ENCODE assay signal across 8 mouse cellular contexts in the genomic region with DNA sequence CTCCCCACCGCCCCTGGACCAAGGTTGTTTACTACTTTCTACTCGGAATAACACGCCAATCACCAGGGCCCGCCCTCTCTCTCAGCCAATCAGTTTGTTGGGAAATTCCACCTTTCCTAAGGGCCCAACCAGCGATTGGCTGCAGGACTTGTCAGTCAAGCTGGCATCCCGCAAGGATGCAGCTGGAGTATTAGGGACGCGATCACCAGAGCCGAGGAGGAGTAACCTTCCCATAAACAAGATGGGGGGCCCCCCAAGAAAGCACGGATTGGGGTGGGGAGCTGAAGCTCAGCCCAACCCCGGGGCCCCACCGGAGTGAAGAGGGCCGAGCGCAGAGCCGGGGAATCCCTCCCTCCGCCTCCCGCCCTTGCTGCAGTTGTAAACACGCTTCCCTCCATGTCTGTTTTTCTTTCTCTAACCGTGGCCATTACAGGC.
DNase-seq lines count a peak whose midpoint lies in the region; ATAC-seq and TF ChIP-seq lines count a peak whose summit lies in the region.

No protein-coding gene starts in this region.

- in situ Hi-C loops in CH12.LX (cut with MboI; ENCODE audit: low pct_ligation_motif_present, low pct_unique_long_range_greater_than_20kb, low sequenced_read_pairs), result loop anchor here (25.0 kb wide), 1 partner anchor 442 kb away; no protein-coding TSS in a partner anchor

- TF ChIP-seq RAD21 in CH12.LX (IDR thresholded peaks at IDR 0.05; ENCODE audit: low read depth, low read length), result no peak

- no peak for TF ChIP-seq POLR2A in CH12.LX (IDR thresholded peaks at IDR 0.05; ENCODE audit: low read depth, low read length)

- peak; percentile 96 for DNase-seq in CH12.LX (ENCODE audit: extremely low read depth)
- peak; percentile 99 for DNase-seq in c-Kit-positive CD71-positive TER-119-negative erythroid progenitor cells, embryonic 14.5 days (ENCODE audit: low read depth)
- DNase-seq in heart, postnatal 10 days, result peak; percentile 99
- DNase-seq in large intestine, adult 2 months (ENCODE audit: low read depth, low spot score), result peak; percentile 99
- DNase-seq in liver, postnatal 0 days, result peak; percentile 95
- DNase-seq in testis, postnatal 10 days (ENCODE audit: low spot score), result peak; percentile 98

- dilution Hi-C loops in CH12.LX (cut with MboI; ENCODE audit: extremely low pct_ligation_motif_present, extremely low pct_unique_long_range_greater_than_20kb, low sequenced_read_pairs), result no loop called here

- no peak for TF ChIP-seq EP300 in CH12.LX (IDR thresholded peaks at IDR 0.05; ENCODE audit: low read length)
- TF ChIP-seq EP300 in liver, postnatal 0 days (IDR thresholded peaks at IDR 0.05; ENCODE audit: low read depth), result no peak

- ATAC-seq in forebrain, embryonic 12.5 days (ENCODE audit: low FRiP score), result peak; percentile 95
- ATAC-seq in liver, postnatal 0 days, result peak; percentile 92
- ATAC-seq in neural tube, embryonic 14.5 days (ENCODE audit: low read depth), result peak; percentile 92

- intact Hi-C loops in heart, postnatal 10 days (cut with DNase I), result loop anchor here (2.0 to 5.0 kb wide), 4 partner anchors 42 to 340 kb away; no protein-coding TSS in a partner anchor

- no peaks in the 10 kb centered on the region for H3K9me3 ChIP-seq in CH12.LX (replicated peaks; ENCODE audit: low read length)
- no peaks in the 10 kb centered on the region for H3K9me3 ChIP-seq in forebrain, embryonic 12.5 days
- no peaks in the 10 kb centered on the region for H3K9me3 ChIP-seq in liver, postnatal 0 days (ENCODE audit: low read length)
- H3K9me3 ChIP-seq in neural tube, embryonic 14.5 days (ENCODE audit: control insufficient read depth, low read length), result no peaks in the 10 kb centered on the region

- no peaks in the 10 kb centered on the region for H3K79me2 ChIP-seq in CH12.LX (replicated peaks; ENCODE audit: control insufficient read depth, extremely low read depth, insufficient read depth, poor library complexity, severe bottlenecking)

- under 1% methylated on average over 19 of the region's 19 CpGs for WGBS in forebrain, embryonic 12.5 days
- WGBS in large intestine, adult 2 months, result under 1% methylated on average over 19 of the region's 19 CpGs
- 1% methylated on average over 19 of the region's 19 CpGs for WGBS in liver, postnatal 0 days (ENCODE audit: insufficient replicate concordance)
- under 1% methylated on average over 19 of the region's 19 CpGs for WGBS in neural tube, embryonic 14.5 days

- peak overlapping the region; percentile 62 to 81 (median 72) for H3K4me3 ChIP-seq in CH12.LX (replicated peaks in 1 of 3; ENCODE audit: low read depth in 2 of 3, low read length in 2 of 3, poor library complexity in 1 of 3)
- H3K4me3 ChIP-seq in forebrain, embryonic 12.5 days (replicated peaks), result peak overlapping the region; percentile 69
- peak overlapping the region; percentile 56 for H3K4me3 ChIP-seq in liver, postnatal 0 days (ENCODE audit: low read depth, low read length)
- peak overlapping the region; percentile 53 for H3K4me3 ChIP-seq in neural tube, embryonic 14.5 days (ENCODE audit: low read depth, low read length)

- no peak for TF ChIP-seq CTCF in CH12.LX (conservative IDR thresholded peaks at IDR 0.05 in 1 of 2, IDR thresholded peaks at IDR 0.05 in 1 of 2; ENCODE audit: low read depth in 2 of 2, low read length in 2 of 2)
- no peak for TF ChIP-seq CTCF in liver, postnatal 0 days (IDR thresholded peaks at IDR 0.05; ENCODE audit: low read depth)

- H3K9ac ChIP-seq in CH12.LX (ENCODE audit: insufficient read depth, low read depth), result peak overlapping the region; percentile 82
- peak overlapping the region; percentile 66 for H3K9ac ChIP-seq in forebrain, embryonic 12.5 days
- peak overlapping the region; percentile 66 for H3K9ac ChIP-seq in liver, postnatal 0 days (replicated peaks)
- H3K9ac ChIP-seq in neural tube, embryonic 14.5 days (replicated peaks; ENCODE audit: low read depth, low read length), result peak overlapping the region; percentile 72

- peaks cover 10 to 26% of the 10 kb centered on the region in 2 experiments for H3K4me1 ChIP-seq in CH12.LX (ENCODE audit: control insufficient read depth in 1 of 2, insufficient read depth in 2 of 2)
- H3K4me1 ChIP-seq in forebrain, embryonic 12.5 days, result peaks cover 57% of the 10 kb centered on the region
- peaks cover 22% of the 10 kb centered on the region for H3K4me1 ChIP-seq in liver, postnatal 0 days (ENCODE audit: insufficient read depth)
- peaks cover 38% of the 10 kb centered on the region for H3K4me1 ChIP-seq in neural tube, embryonic 14.5 days (ENCODE audit: control insufficient read depth, insufficient read depth, low read length)

- H3K27ac ChIP-seq in CH12.LX (ENCODE audit: insufficient read depth, low read depth), result no peak overlapping the region
- peak overlapping the region; percentile 93 for H3K27ac ChIP-seq in forebrain, embryonic 12.5 days
- peak overlapping the region; percentile 88 for H3K27ac ChIP-seq in liver, postnatal 0 days (ENCODE audit: low read depth)
- peak overlapping the region; percentile 97 for H3K27ac ChIP-seq in neural tube, embryonic 14.5 days (ENCODE audit: low read depth, low read length)

- H3K4me2 ChIP-seq in CH12.LX (ENCODE audit: insufficient read depth, low read depth, poor library complexity, severe bottlenecking), result peak overlapping the region; percentile 98
- peak overlapping the region; percentile 77 for H3K4me2 ChIP-seq in forebrain, embryonic 12.5 days
- peak overlapping the region; percentile 73 for H3K4me2 ChIP-seq in liver, postnatal 0 days (ENCODE audit: low read depth, low read length)
- H3K4me2 ChIP-seq in neural tube, embryonic 14.5 days (ENCODE audit: low read depth, low read length), result peak overlapping the region; percentile 82

- peaks cover 2% of the 10 kb centered on the region for H3K27me3 ChIP-seq in CH12.LX (replicated peaks)
- H3K27me3 ChIP-seq in forebrain, embryonic 12.5 days, result no peaks in the 10 kb centered on the region
- peaks cover 48% of the 10 kb centered on the region for H3K27me3 ChIP-seq in liver, postnatal 0 days (ENCODE audit: insufficient read depth, low read length)
- H3K27me3 ChIP-seq in neural tube, embryonic 14.5 days (ENCODE audit: control insufficient read depth, insufficient read depth, low read length), result no peaks in the 10 kb centered on the region

- no peaks in the 10 kb centered on the region for H3K36me3 ChIP-seq in CH12.LX (replicated peaks in 1 of 2; ENCODE audit: control insufficient read depth in 1 of 2, insufficient read depth in 1 of 2, low read length in 1 of 2)
- no peaks in the 10 kb centered on the region for H3K36me3 ChIP-seq in forebrain, embryonic 12.5 days (replicated peaks)
- no peaks in the 10 kb centered on the region for H3K36me3 ChIP-seq in liver, postnatal 0 days (replicated peaks; ENCODE audit: insufficient read depth, low read length)
- no peaks in the 10 kb centered on the region for H3K36me3 ChIP-seq in neural tube, embryonic 14.5 days (ENCODE audit: control insufficient read depth, insufficient read depth, low read length)

TF ChIP-seq in CH12.LX, 34 proteins besides CTCF, POLR2A, EP300 and RAD21:
- 0 out of 2 replicates have a peak, but pooled peaks have one; percentile 16 for TF ChIP-seq HCFC1 (IDR thresholded peaks at IDR 0.05; ENCODE audit: low read depth, low read length)
- no peak for TF ChIP-seq MEF2A (IDR thresholded peaks at IDR 0.05; ENCODE audit: borderline replicate concordance, low read depth, low read length)
- TF ChIP-seq CHD2 (IDR thresholded peaks at IDR 0.05; ENCODE audit: low read length), result peak; percentile 95
- TF ChIP-seq USF2 (conservative IDR thresholded peaks at IDR 0.05; ENCODE audit: low read depth, low read length), result no peak
- TF ChIP-seq ZNF384 (IDR thresholded peaks at IDR 0.05; ENCODE audit: low read depth, low read length), result 0 out of 2 replicates have a peak, but pooled peaks have one; percentile 27
- TF ChIP-seq IRF4 (IDR thresholded peaks at IDR 0.05; ENCODE audit: low read depth, low read length), result 0 out of 2 replicates have a peak, but pooled peaks have one; percentile 12
- peak; percentile 12; the same call in 1 of the 2 replicates for TF ChIP-seq SIN3A (IDR thresholded peaks at IDR 0.05; ENCODE audit: low read length)
- 0 out of 2 replicates have a peak, but pooled peaks have one; percentile 64 for TF ChIP-seq E2F4 (IDR thresholded peaks at IDR 0.05; ENCODE audit: insufficient replicate concordance, low read depth, low read length)
- TF ChIP-seq SMC3 (IDR thresholded peaks at IDR 0.05; ENCODE audit: low read depth, low read length), result no peak
